Mouse (Mus musculus) embryonic facial prominence, embryonic 13.5 days (tissue): ENCODE measurements around the gene Enox1. TPM values are rescaled to one million over a fixed set of nuclear protein-coding genes. Genes with fewer than 3 reads are reported as not detected.

Experiments
- ATAC-seq: fragments of 200-750 bp; cut with Nextera tagmentation; 2 replicates; pipeline ENCODE4 v1.8.0; 2017; ENCODE audit warnings: low read depth; ENCODE audit not compliant: insufficient number of reproducible peaks, insufficient read depth, low FRiP score, low TSS enrichment
- H3K27ac ChIP-seq: fragments of 300-500 bp; sonication (generic); 2 replicates; pipeline ENCODE4 v1.5.1; 2015; ENCODE audit warnings: moderate library complexity, mild to moderate bottlenecking, inconsistent platforms
- H3K27me3 ChIP-seq: fragments of 300-500 bp; sonication (generic); 2 replicates; pipeline ENCODE4 v1.6.1; 2015; ENCODE audit warnings: mild to moderate bottlenecking, inconsistent platforms
- H3K36me3 ChIP-seq: fragments of 300-500 bp; sonication (generic); 2 replicates; pipeline ENCODE4 v1.6.1; 2015; ENCODE audit warnings: mild to moderate bottlenecking, inconsistent platforms
- H3K4me1 ChIP-seq: fragments of 300-500 bp; sonication (generic); 2 replicates; pipeline ENCODE4 v1.6.1; 2015; ENCODE audit warnings: inconsistent platforms
- H3K4me2 ChIP-seq: fragments of 300-500 bp; sonication (generic); 2 replicates; pipeline ENCODE4 v1.6.1; 2015; ENCODE audit warnings: moderate library complexity, mild to moderate bottlenecking, inconsistent platforms
- H3K4me3 ChIP-seq: fragments of 300-500 bp; sonication (generic); 2 replicates; pipeline ENCODE4 v1.5.1; 2015; ENCODE audit warnings: mild to moderate bottlenecking, inconsistent platforms
- H3K9ac ChIP-seq: fragments of 300-500 bp; sonication (generic); 2 replicates; pipeline ENCODE4 v1.6.1; 2015; ENCODE audit warnings: mild to moderate bottlenecking, inconsistent platforms
- H3K9me3 ChIP-seq: fragments of 300-500 bp; sonication (generic); 2 replicates; pipeline ENCODE4 v1.6.1; 2016; ENCODE audit warnings: inconsistent platforms
- WGBS: fragments of 180-500 bp; shearing (Covaris S2); methylation state at CpG from one replicate; pipeline ENCODE4 v1.1.7; 2015; ENCODE audit warnings: mixed read lengths; 5-methylcytosine and 5-hydroxymethylcytosine counted together
- polyA plus RNA-seq: library from polyadenylated mRNA; unstranded; fragments of >200 nt; fragmentation: Nextera tagmentation; extraction: Ambion mirVana; gene quantifications from 2 replicates; pipeline ENCODE4 v1.2.1, GENCODE M21; 2015

The Enox1 gene
- polyA plus RNA-seq, 1 experiment from 2014 or later = 19.6 TPM

DNA sequence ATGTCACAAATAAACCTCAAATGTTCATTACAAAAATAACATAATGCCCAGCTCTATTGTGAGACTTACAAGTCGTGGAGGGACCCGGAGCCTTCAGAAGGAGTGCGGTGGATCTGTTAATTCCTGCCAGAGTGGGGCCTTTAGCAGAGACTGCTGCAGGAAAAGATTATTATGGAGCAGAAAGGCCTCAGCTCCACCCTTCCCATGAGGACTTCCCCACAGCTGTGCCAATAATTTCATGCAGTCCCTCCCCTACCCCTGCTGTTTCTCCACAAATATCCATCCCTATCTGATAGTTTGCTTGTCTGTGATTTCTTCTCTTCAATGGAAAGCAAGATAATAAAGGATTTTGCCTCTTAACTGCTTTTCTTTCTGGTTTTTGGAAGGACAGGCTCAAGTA lies 314.0 kb downstream of the Enox1 start:
- Histone ChIP-seq H3K36me3 (no peaks in the 10 kb centered on the region), H3K27ac (no peak overlapping the region), H3K4me2 (no peak overlapping the region), H3K9ac (no peak overlapping the region), H3K9me3 (no peaks in the 10 kb centered on the region), H3K27me3 (no peaks in the 10 kb centered on the region), H3K4me1 (peaks cover 10% of the 10 kb centered on the region), H3K4me3 (no peak overlapping the region)
- no peak for ATAC-seq
- 66% methylated on average over 3 of the region's 3 CpGs for WGBS

- Histone ChIP-seq H3K9ac (no peak overlapping the region), H3K4me3 (no peak overlapping the region), H3K27me3 (no peaks in the 10 kb centered on the region), H3K27ac (no peak overlapping the region), H3K9me3 (no peaks in the 10 kb centered on the region), H3K36me3 (no peaks in the 10 kb centered on the region), H3K4me2 (no peak overlapping the region), H3K4me1 (peaks cover 10% of the 10 kb centered on the region)
- 72% methylated on average over 4 of the region's 4 CpGs for WGBS
- no peak for ATAC-seq
Measured at GRCm38 (mm10) chr14:77473501-77473900, 316.9 kb downstream of the Enox1 start.

GRCm38 (mm10) chr14:77474026-77474425 lies 317.5 kb downstream of the Enox1 start:
- Histone ChIP-seq H3K4me1 (peaks cover 10% of the 10 kb centered on the region), H3K9me3 (no peaks in the 10 kb centered on the region), H3K9ac (no peak overlapping the region), H3K27me3 (no peaks in the 10 kb centered on the region), H3K27ac (no peak overlapping the region), H3K4me3 (no peak overlapping the region), H3K4me2 (no peak overlapping the region), H3K36me3 (no peaks in the 10 kb centered on the region)
- no peak for ATAC-seq
- whole genome bisulfite sequencing = 55% methylated on average over 5 of the region's 5 CpGs

DNA sequence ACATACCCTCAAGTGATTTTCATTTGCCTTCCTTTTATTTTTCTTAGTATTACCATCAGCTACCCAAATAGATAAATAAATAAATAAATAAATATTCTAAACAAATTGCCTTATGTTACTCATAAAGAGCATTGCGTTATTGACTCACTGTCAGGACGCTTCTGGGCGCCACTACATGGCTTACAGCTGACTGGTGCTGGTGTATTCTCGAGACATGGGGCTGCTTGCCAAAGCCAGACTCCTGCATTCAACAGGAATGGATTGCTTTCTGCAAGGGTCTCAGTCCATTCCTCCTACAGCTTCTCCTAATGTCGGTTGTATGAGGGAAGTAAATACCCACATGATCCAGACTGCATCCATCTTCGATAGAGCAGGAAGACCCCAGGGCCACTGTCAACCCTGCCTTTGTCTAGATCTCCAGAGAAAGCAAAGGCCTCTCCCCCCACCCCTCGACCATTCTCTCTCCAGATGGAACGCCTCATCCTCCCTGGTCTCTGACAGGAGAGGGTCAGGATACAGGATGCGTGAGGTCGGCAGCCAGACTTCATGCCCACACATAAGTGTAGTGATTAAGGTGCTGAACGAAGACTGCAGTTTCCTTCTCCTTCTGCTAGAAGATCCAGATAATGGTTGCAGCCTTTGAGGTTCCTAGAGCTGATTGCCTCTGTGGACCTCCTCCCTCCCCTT lies 318.7 kb downstream of the Enox1 start:
- 73% methylated on average over 11 of the region's 11 CpGs for WGBS
- Histone ChIP-seq H3K9me3 (no peaks in the 10 kb centered on the region), H3K4me1 (peaks cover 8% of the 10 kb centered on the region), H3K4me3 (no peak overlapping the region), H3K4me2 (no peak overlapping the region), H3K9ac (no peak overlapping the region), H3K36me3 (no peaks in the 10 kb centered on the region), H3K27ac (no peak overlapping the region), H3K27me3 (no peaks in the 10 kb centered on the region)
- no peak for ATAC-seq

- Histone ChIP-seq H3K4me2 (no peak overlapping the region), H3K9me3 (no peaks in the 10 kb centered on the region), H3K27ac (no peak overlapping the region), H3K27me3 (no peaks in the 10 kb centered on the region), H3K9ac (no peak overlapping the region), H3K36me3 (no peaks in the 10 kb centered on the region), H3K4me3 (no peak overlapping the region), H3K4me1 (0 out of 2 replicates have a peak, but pooled peaks cover 2% of the 10 kb centered on the region)
- ATAC-seq = no peak
- WGBS = 63% methylated on average over 4 of the region's 4 CpGs
Measured at GRCm38 (mm10) chr14:77477704-77478103, 321.1 kb downstream of the Enox1 start.

GRCm38 (mm10) chr14:77478210-77478609 lies 321.6 kb downstream of the Enox1 start:
- Histone ChIP-seq H3K27me3 (no peaks in the 10 kb centered on the region), H3K9me3 (no peaks in the 10 kb centered on the region), H3K4me2 (no peak overlapping the region), H3K27ac (no peak overlapping the region), H3K36me3 (no peaks in the 10 kb centered on the region), H3K4me3 (no peak overlapping the region), H3K9ac (no peak overlapping the region), H3K4me1 (0 out of 2 replicates have a peak, but pooled peaks cover 2% of the 10 kb centered on the region)
- no peak for ATAC-seq
- WGBS = 86% methylated on average over 7 of the region's 7 CpGs

DNA sequence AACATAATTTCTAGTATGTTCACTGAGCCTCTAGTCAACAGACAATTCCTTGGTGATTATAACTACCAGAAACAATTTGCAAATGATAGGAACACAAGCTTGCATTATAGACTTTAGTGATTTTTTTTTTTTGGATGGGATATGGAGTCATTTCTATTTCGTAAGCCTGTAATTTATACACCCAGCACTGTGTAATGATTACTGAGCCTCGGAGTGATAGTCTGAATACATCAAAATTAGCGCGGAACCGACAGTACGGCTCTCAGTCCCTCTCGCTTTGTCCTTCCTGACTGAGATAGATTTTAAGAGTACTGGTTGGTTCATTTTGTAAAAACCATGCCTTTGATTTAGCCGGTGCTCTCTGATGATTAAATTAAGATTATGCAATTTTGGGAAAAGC lies 322.1 kb downstream of the Enox1 start:
- Histone ChIP-seq H3K9ac (no peak overlapping the region), H3K4me2 (no peak overlapping the region), H3K36me3 (no peaks in the 10 kb centered on the region), H3K27ac (no peak overlapping the region), H3K27me3 (no peaks in the 10 kb centered on the region), H3K4me3 (no peak overlapping the region), H3K4me1 (no peaks in the 10 kb centered on the region), H3K9me3 (no peaks in the 10 kb centered on the region)
- no peak for ATAC-seq
- WGBS = 86% methylated on average over 8 of the region's 8 CpGs

- Histone ChIP-seq H3K9me3 (no peaks in the 10 kb centered on the region), H3K9ac (no peak overlapping the region), H3K4me1 (no peaks in the 10 kb centered on the region), H3K4me3 (no peak overlapping the region), H3K27me3 (no peaks in the 10 kb centered on the region), H3K27ac (no peak overlapping the region), H3K36me3 (no peaks in the 10 kb centered on the region), H3K4me2 (no peak overlapping the region)
- no peak for ATAC-seq
- 49% methylated on average over 15 of the region's 15 CpGs for WGBS
Measured at GRCm38 (mm10) chr14:77483076-77483475, 326.5 kb downstream of the Enox1 start.

GRCm38 (mm10) chr14:77484951-77485447 lies 328.4 kb downstream of the Enox1 start:
- H3K9me3 ChIP-seq = no peaks in the 10 kb centered on the region
- no peaks in the 10 kb centered on the region for H3K4me1 ChIP-seq
- H3K27ac ChIP-seq = no peak overlapping the region
- H3K4me3 ChIP-seq = no peak overlapping the region
- no peak overlapping the region for H3K9ac ChIP-seq
- no peaks in the 10 kb centered on the region for H3K27me3 ChIP-seq
- no peaks in the 10 kb centered on the region for H3K36me3 ChIP-seq
- no peak overlapping the region for H3K4me2 ChIP-seq
- ATAC-seq = no peak
- 90% methylated on average over 8 of the region's 8 CpGs for WGBS

DNA sequence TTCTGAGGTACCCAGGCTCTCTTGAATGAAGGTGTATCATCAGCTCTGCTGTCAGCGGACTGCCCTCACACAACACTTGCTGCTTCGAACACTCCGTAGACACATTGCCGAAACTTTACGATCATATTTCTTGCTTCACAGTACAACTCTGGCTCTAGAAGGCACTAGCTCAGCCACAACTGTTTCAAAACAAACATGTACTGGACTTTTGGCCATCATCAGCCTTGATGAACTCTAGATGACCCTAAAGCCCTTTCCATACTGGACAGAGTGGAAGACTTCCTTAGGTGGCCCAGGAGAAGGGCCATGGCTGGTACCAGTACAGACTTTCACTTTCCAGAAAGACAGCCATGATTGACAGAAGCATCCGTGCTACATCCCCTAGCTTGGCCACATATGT lies 334.1 kb downstream of the Enox1 start:
- Histone ChIP-seq H3K4me3 (no peak overlapping the region), H3K9me3 (no peaks in the 10 kb centered on the region), H3K27ac (no peak overlapping the region), H3K9ac (no peak overlapping the region), H3K36me3 (no peaks in the 10 kb centered on the region), H3K4me2 (no peak overlapping the region), H3K27me3 (no peaks in the 10 kb centered on the region), H3K4me1 (no peaks in the 10 kb centered on the region)
- WGBS = 95% methylated on average over 6 of the region's 6 CpGs
- ATAC-seq = no peak

GRCm38 (mm10) chr14:77491731-77492130 lies 335.2 kb downstream of the Enox1 start:
- no peak overlapping the region for H3K9ac ChIP-seq
- WGBS = 86% methylated on average over 2 of the region's 2 CpGs
- H3K36me3 ChIP-seq = no peaks in the 10 kb centered on the region
- H3K4me1 ChIP-seq = no peaks in the 10 kb centered on the region
- no peaks in the 10 kb centered on the region for H3K9me3 ChIP-seq
- H3K4me2 ChIP-seq = no peak overlapping the region
- H3K27me3 ChIP-seq = no peaks in the 10 kb centered on the region
- no peak overlapping the region for H3K4me3 ChIP-seq
- H3K27ac ChIP-seq = no peak overlapping the region
- no peak for ATAC-seq

DNA sequence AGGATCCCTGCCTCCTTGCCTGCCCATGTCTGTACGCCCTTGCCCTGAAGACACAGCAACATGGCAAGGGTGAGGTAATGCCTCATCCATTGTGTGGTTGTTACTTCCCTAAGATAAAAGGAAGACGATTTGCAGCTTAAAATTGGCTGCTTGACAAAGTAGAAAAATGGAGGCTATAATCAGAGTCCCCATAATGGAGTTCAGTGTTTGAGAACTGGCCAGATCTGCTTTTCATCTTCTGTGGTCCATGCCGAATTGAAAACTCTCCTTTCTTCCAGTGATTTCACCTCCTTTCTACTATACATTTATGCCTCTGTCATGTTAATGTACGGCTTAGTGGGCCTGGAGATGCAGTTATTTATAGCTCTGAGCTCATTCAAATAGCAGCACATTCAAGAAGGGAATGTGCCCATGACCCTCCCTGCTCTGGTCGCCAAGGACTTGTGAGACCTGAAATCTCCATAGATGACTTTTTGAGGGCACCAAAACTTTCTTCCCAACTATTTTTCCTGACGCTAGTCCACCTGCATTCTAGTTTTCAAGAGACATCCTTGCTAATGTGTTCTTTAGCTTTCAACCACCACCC lies 343.5 kb downstream of the Enox1 start:
- H3K4me1 ChIP-seq = no peaks in the 10 kb centered on the region
- no peak overlapping the region for H3K9ac ChIP-seq
- no peak overlapping the region for H3K4me3 ChIP-seq
- ATAC-seq = no peak
- H3K4me2 ChIP-seq = no peak overlapping the region
- H3K27me3 ChIP-seq = no peaks in the 10 kb centered on the region
- no peak overlapping the region for H3K27ac ChIP-seq
- 58% methylated on average over 6 of the region's 6 CpGs for WGBS
- H3K9me3 ChIP-seq = no peaks in the 10 kb centered on the region
- no peaks in the 10 kb centered on the region for H3K36me3 ChIP-seq
